Mouse (Mus musculus) heart, embryonic 16.5 days (tissue): ENCODE results near the gene Fzr1. TPM values are rescaled to one million over a fixed set of nuclear protein-coding genes. Genes with fewer than 3 reads are reported as not detected.

ENCODE experiments used
- ATAC-seq: fragments of 200-750 bp; cut with Nextera tagmentation; replicated peaks from 2 replicates; pipeline ENCODE4 v1.8.0; 2017; ENCODE audit warnings: moderate number of reproducible peaks; ENCODE audit not compliant: insufficient read depth, low FRiP score; ENCODE audit errors: extremely low read depth
- H3K27ac ChIP-seq: fragments of 300-500 bp; sonication (generic); 2 replicates; pipeline ENCODE4 v1.5.1; 2014; ENCODE audit warnings: mild to moderate bottlenecking, low read length, control low read depth, moderate library complexity
- H3K27me3 ChIP-seq: fragments of 300-500 bp; sonication (generic); 2 replicates; pipeline ENCODE4 v1.6.1; 2014; ENCODE audit warnings: low read length, mixed read lengths; ENCODE audit not compliant: control insufficient read depth, insufficient read depth
- H3K36me3 ChIP-seq: fragments of 300-500 bp; sonication (generic); 2 replicates; pipeline ENCODE4 v1.6.1; 2014; ENCODE audit not compliant: control insufficient read depth, insufficient read depth
- H3K4me1 ChIP-seq: fragments of 300-500 bp; sonication (generic); 2 replicates; pipeline ENCODE4 v1.6.1; 2014; ENCODE audit warnings: low read length, mixed read lengths; ENCODE audit not compliant: control insufficient read depth, insufficient read depth
- H3K4me2 ChIP-seq: fragments of 300-500 bp; sonication (generic); 2 replicates; pipeline ENCODE4 v1.6.1; 2014; ENCODE audit warnings: low read depth, mild to moderate bottlenecking, control low read depth, low read length
- H3K4me3 ChIP-seq: fragments of 300-500 bp; sonication (generic); 2 replicates; pipeline ENCODE4 v1.5.1; 2014; ENCODE audit warnings: mild to moderate bottlenecking, control low read depth, low read length
- H3K9ac ChIP-seq: fragments of 300-500 bp; sonication (generic); 2 replicates; pipeline ENCODE4 v1.6.1; 2014; ENCODE audit warnings: low read length, control low read depth
- H3K9me3 ChIP-seq: fragments of 300-500 bp; sonication (generic); replicated peaks from 2 replicates; pipeline ENCODE4 v1.6.1; 2016; ENCODE audit warnings: low read length; ENCODE audit not compliant: control insufficient read depth
- WGBS: fragments of 180-500 bp; shearing (Covaris S2); extraction: QIAGEN DNeasy Blood & Tissue Kit; methylation state at CpG from one replicate; pipeline ENCODE4 v1.1.7; 2014; 5-methylcytosine and 5-hydroxymethylcytosine counted together
- polyA plus RNA-seq: library from polyadenylated mRNA; unstranded; fragments of >200 nt; fragmentation: Nextera tagmentation; extraction: Ambion mirVana; gene quantifications from 2 replicates; pipeline ENCODE4 v1.2.1, GENCODE M21; 2015

Gene Fzr1
- polyA plus RNA-seq, 1 experiment from 2014 or later = 74.6 TPM

- peaks cover 22% of the 10 kb centered on the region for H3K4me1 ChIP-seq
- H3K36me3 ChIP-seq = peaks cover 12% of the 10 kb centered on the region; the same call in 1 of the 2 replicates
- no peaks in the 10 kb centered on the region for H3K27me3 ChIP-seq
- peak within 1 kb of the TSS; percentile 52 for H3K27ac ChIP-seq
- peak within 1 kb of the TSS; percentile 79 for H3K9ac ChIP-seq
- H3K4me2 ChIP-seq = peak within 1 kb of the TSS; percentile 83
- H3K9me3 ChIP-seq = no peaks in the 10 kb centered on the region
- ATAC-seq = peak; percentile 87
- H3K4me3 ChIP-seq = peak within 1 kb of the TSS; percentile 63
- 2% methylated on average over 79 of the region's 79 CpGs for WGBS
These were observed 21.1 kb downstream of the Fzr1 start, which contains the start of gene Mfsd12 for GRCm38 (mm10) chr10:81356991-81357844. Mfsd12 (plus strand) TSS chr10:81357491.

- whole genome bisulfite sequencing = 57% methylated on average over 12 of the region's 12 CpGs
- H3K9ac ChIP-seq = peak overlapping the region; percentile 62
These were observed 21.8 kb downstream of the Fzr1 start for GRCm38 (mm10) chr10:81356352-81356990.

GRCm38 (mm10) chr10:81355533-81355932, 22.8 kb downstream of the Fzr1 start:
- Histone ChIP-seq H3K27me3 (no peaks in the 10 kb centered on the region), H3K36me3 (peaks cover 6% of the 10 kb centered on the region; the same call in 1 of the 2 replicates), H3K27ac (no peak overlapping the region; the same call in 1 of the 2 replicates), H3K4me2 (no peak overlapping the region), H3K9ac (no peak overlapping the region), H3K4me1 (peaks cover 25% of the 10 kb centered on the region), H3K9me3 (no peaks in the 10 kb centered on the region), H3K4me3 (no peak overlapping the region)
- no peak for ATAC-seq
- 74% methylated on average over 4 of the region's 4 CpGs for WGBS

More at GRCm38 (mm10) chr10:81356352-81356990, 21.8 kb downstream of the Fzr1 start:
- Histone ChIP-seq H3K27ac (peak overlapping the region; percentile 52), H3K4me2 (peak overlapping the region; percentile 83), H3K4me3 (peak overlapping the region; percentile 63), H3K27me3 (no peaks in the 10 kb centered on the region), H3K9me3 (no peaks in the 10 kb centered on the region), H3K4me1 (peaks cover 22% of the 10 kb centered on the region), H3K36me3 (peaks cover 9% of the 10 kb centered on the region; the same call in 1 of the 2 replicates)
- no peak for ATAC-seq

GRCm38 (mm10) chr10:81354738-81355477, 23.4 kb downstream of the Fzr1 start:
- Histone ChIP-seq H3K27me3 (no peaks in the 10 kb centered on the region), H3K4me2 (no peak overlapping the region), H3K27ac (no peak overlapping the region), H3K9me3 (no peaks in the 10 kb centered on the region), H3K4me3 (no peak overlapping the region), H3K36me3 (peaks cover 2% of the 10 kb centered on the region; the same call in 1 of the 2 replicates), H3K4me1 (peaks cover 25% of the 10 kb centered on the region), H3K9ac (no peak overlapping the region)
- no peak for ATAC-seq
- WGBS = 66% methylated on average over 9 of the region's 9 CpGs

GRCm38 (mm10) chr10:81351678-81352291, 26.5 kb downstream of the Fzr1 start:
- Histone ChIP-seq H3K4me1 (peaks cover 28% of the 10 kb centered on the region), H3K9ac (no peak overlapping the region), H3K9me3 (no peaks in the 10 kb centered on the region), H3K27me3 (no peaks in the 10 kb centered on the region), H3K27ac (peak overlapping the region; percentile 42; the same call in 1 of the 2 replicates), H3K4me3 (no peak overlapping the region), H3K4me2 (0 out of 2 replicates have a peak overlapping the region, but pooled peaks have one; percentile 15), H3K36me3 (peaks cover 11% of the 10 kb centered on the region; the same call in 1 of the 2 replicates)
- 17% methylated on average over 9 of the region's 9 CpGs for WGBS
- ATAC-seq = no peak

- H3K4me1 ChIP-seq = peaks cover 31% of the 10 kb centered on the region
- H3K4me3 ChIP-seq = peak within 1 kb of the TSS; percentile 83
- H3K9ac ChIP-seq = peak within 1 kb of the TSS; percentile 94
- WGBS = under 1% methylated on average over 54 of the region's 54 CpGs
- H3K27me3 ChIP-seq = no peaks in the 10 kb centered on the region
- peak within 1 kb of the TSS; percentile 79 for H3K4me2 ChIP-seq
- ATAC-seq = peak; percentile 93
- peak within 1 kb of the TSS; percentile 89 for H3K27ac ChIP-seq
- H3K9me3 ChIP-seq = no peaks in the 10 kb centered on the region
- peaks cover 11% of the 10 kb centered on the region; the same call in 1 of the 2 replicates for H3K36me3 ChIP-seq
These were observed 27.8 kb downstream of the Fzr1 start, which contains the start of gene Hmg20b for GRCm38 (mm10) chr10:81350351-81351063. Hmg20b (minus strand) TSS chr10:81350480.

- Histone ChIP-seq H3K27ac (peak overlapping the region; percentile 89), H3K4me1 (peaks cover 31% of the 10 kb centered on the region), H3K4me3 (peak overlapping the region; percentile 83), H3K36me3 (peaks cover 11% of the 10 kb centered on the region; the same call in 1 of the 2 replicates), H3K9me3 (no peaks in the 10 kb centered on the region), H3K9ac (peak overlapping the region; percentile 94), H3K27me3 (no peaks in the 10 kb centered on the region), H3K4me2 (peak overlapping the region; percentile 79)
- ATAC-seq = no peak; the same call in 1 of the 2 replicates
- under 1% methylated on average over 26 of the region's 29 CpGs for WGBS
These were observed 28.4 kb downstream of the Fzr1 start for GRCm38 (mm10) chr10:81349961-81350350.

- Histone ChIP-seq H3K4me2 (peak overlapping the region; percentile 79), H3K27me3 (no peaks in the 10 kb centered on the region), H3K9ac (peak overlapping the region; percentile 94), H3K36me3 (peaks cover 11% of the 10 kb centered on the region; the same call in 1 of the 2 replicates), H3K4me3 (peak overlapping the region; percentile 83), H3K27ac (peak overlapping the region; percentile 89), H3K9me3 (no peaks in the 10 kb centered on the region), H3K4me1 (peaks cover 31% of the 10 kb centered on the region)
- ATAC-seq = no peak
- 9% methylated on average over 12 of the region's 12 CpGs for WGBS
These were observed 29.2 kb downstream of the Fzr1 start for GRCm38 (mm10) chr10:81349146-81349545.
